Mouse (Mus musculus) gastrocnemius, adult 18-20 months (tissue): ENCODE data around the gene Atp6v0a1. TPM values are rescaled to one million over a fixed set of nuclear protein-coding genes. Genes with fewer than 3 reads are reported as not detected.

Source experiments
- DNase-seq: peaks from one replicate; pipeline ENCODE4 v3.0.0; 2021; ENCODE audit warnings: low spot score
- long read RNA-seq, 2 experiments: library from polyadenylated mRNA; stranded (forward); transcript quantifications; one replicate each; pipeline ENCODE4 v2.0.0; 2021
- total RNA-seq, 2 experiments: library from RNA; stranded (reverse); gene quantifications; 2 replicates each; pipeline ENCODE4 v1.2.3; 2021

Atp6v0a1 gene
- 10 to 100 TPM; 57.0 to 74.4 TPM for total RNA-seq
- long read RNA-seq, experiment 1, transcript Atp6v0a1-203 (21 exons, 2,716 nt), result major isoform, 52 of 141 reads
- long read RNA-seq, experiment 1, partial matches to known transcripts, result 7 of 141 reads
- long read RNA-seq, experiment 1, other reads (novel, unspliced or antisense), result 80 of 141 reads
- long read RNA-seq, experiment 2, transcript Atp6v0a1-203 (21 exons, 2,716 nt), result major isoform, 60 of 128 reads
- long read RNA-seq, experiment 2, partial matches to known transcripts, result 17 of 128 reads
- long read RNA-seq, experiment 2, other reads (novel, unspliced or antisense), result 50 of 128 reads

GRCm38 (mm10) chr11:101009046-101009887 is at the start of gene Atp6v0a1:
Gene Atp6v0a1, plus strand, starts transcription at chr11:101009452.
- DNase-seq, result peak; percentile 99

GRCm38 (mm10) chr11:100959464-100959810 is 49.8 kb upstream of the Atp6v0a1 start:
- DNase-seq, result peak; percentile 77

GRCm38 (mm10) chr11:100959826-100960225 is 49.4 kb upstream of the Atp6v0a1 start:
- DNase-seq, result peak; percentile 36

GRCm38 (mm10) chr11:100960540-100960939 is 48.7 kb upstream of the Atp6v0a1 start:
- DNase-seq, result peak; percentile 91

- peak; percentile 69 for DNase-seq
Measured at GRCm38 (mm10) chr11:100962371-100962911, 46.8 kb upstream of the Atp6v0a1 start.

- DNase-seq, result peak; percentile 72
Measured at GRCm38 (mm10) chr11:100963647-100964046, 45.6 kb upstream of the Atp6v0a1 start.

GRCm38 (mm10) chr11:100964180-100964579 is 45.1 kb upstream of the Atp6v0a1 start:
- DNase-seq, result no peak

GRCm38 (mm10) chr11:100964901-100965542 is 44.2 kb upstream of the Atp6v0a1 start:
- no peak for DNase-seq

GRCm38 (mm10) chr11:100965760-100966159 is 43.5 kb upstream of the Atp6v0a1 start:
- DNase-seq, result no peak

GRCm38 (mm10) chr11:100967376-100967775 is 41.9 kb upstream of the Atp6v0a1 start:
- no peak for DNase-seq

GRCm38 (mm10) chr11:100967881-100968420 is 41.3 kb upstream of the Atp6v0a1 start:
- DNase-seq, result no peak

GRCm38 (mm10) chr11:100968501-100968900 is 40.8 kb upstream of the Atp6v0a1 start:
- DNase-seq, result no peak

- no peak for DNase-seq
Measured at GRCm38 (mm10) chr11:100969189-100969743, 40.0 kb upstream of the Atp6v0a1 start.

- DNase-seq, result peak; percentile 75
Measured at GRCm38 (mm10) chr11:100969744-100970556, 39.3 kb upstream of the Atp6v0a1 start.

GRCm38 (mm10) chr11:100970557-100970937 is 38.7 kb upstream of the Atp6v0a1 start, which contains the start of gene Cavin1:
Gene Cavin1, minus strand, starts transcription at chr11:100970887.
- peak; percentile 99 for DNase-seq

- no peak for DNase-seq
Measured at GRCm38 (mm10) chr11:100971455-100971854, 37.8 kb upstream of the Atp6v0a1 start.

GRCm38 (mm10) chr11:100973245-100973644 is 36.0 kb upstream of the Atp6v0a1 start:
- DNase-seq, result no peak

GRCm38 (mm10) chr11:100974381-100974970 is 34.8 kb upstream of the Atp6v0a1 start:
- DNase-seq, result peak; percentile 75

- no peak for DNase-seq
Measured at GRCm38 (mm10) chr11:100975241-100975640, 34.0 kb upstream of the Atp6v0a1 start.

GRCm38 (mm10) chr11:100979887-100980286 is 29.4 kb upstream of the Atp6v0a1 start:
- DNase-seq, result peak; percentile 52
